Mouse (Mus musculus) urinary bladder, postnatal 4 days (tissue): Measurements from ENCODE around the gene Prkg2.

Experiments
- DNase-seq, 2 experiments: peaks; one replicate each; pipeline ENCODE4 v3.0.0; 2021 to 2022; ENCODE audit warnings: low spot score in 2 of 2

Gene Prkg2

DNA sequence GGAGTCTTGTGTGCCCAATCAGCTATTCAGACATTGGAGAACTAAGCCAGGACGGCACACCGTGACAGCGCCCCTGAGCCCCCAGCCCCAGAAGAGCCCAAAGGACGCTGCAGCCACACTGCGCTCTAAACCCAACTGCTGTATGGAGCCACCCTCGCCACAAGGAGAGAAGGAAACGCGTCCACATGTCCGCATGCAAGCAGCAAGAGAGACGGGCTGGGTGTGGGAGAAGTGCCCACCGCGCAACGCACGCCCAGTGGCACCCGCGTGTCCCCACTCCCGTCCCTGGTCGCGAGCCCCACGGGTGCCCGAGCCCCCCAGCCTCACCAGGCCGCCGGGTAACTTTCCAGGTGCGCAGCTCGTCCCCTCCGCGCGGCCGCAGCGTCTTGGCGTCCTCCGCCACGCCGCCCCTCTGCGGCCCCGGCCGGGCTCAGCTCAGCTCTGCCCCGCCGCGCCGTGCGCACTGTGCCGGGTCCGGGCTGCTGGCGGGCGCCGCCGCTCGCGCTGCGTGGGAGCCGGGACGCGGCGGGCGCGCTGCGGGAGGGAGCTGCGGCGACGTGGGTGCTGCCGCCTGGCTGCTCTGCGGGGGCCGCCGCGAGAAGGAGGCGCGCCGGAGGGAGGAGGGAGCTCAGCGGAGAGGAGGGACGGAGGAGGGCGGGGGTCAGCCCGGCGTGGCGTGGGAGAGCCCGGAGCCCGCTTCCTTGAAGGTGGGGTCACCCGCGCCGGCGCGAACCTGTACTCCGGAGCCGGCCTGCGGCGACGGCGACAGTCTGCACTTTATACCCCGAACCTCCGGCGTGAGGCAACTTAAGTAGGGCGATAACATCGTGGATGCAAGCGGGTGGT, at the start of gene Prkg2:
Prkg2 (minus strand) TSS at position 756 of the 846 bp plus-strand sequence.
- DNase-seq: peak in 1 of 2 experiments; percentile 22

DNA sequence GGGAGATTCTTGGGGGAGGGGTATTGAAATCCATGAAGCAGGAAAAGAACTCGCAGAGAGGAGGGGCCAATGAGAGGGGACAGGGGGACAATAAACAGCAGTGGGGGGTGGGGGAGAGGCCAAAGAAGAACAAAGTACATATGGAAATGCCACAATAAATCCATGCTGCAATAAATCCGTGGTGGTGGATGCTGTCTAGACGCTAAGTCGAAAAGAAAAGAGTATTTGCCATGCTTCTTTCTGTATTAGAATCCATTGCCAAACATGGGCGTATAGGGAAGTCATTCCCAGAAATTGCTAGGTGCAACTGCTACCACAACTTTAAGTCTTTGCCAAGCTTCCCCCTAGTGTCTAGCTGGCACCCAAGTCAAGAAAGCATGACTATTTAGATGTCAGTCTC, 46.8 kb upstream of the Prkg2 start:
- no peak for DNase-seq

DNA sequence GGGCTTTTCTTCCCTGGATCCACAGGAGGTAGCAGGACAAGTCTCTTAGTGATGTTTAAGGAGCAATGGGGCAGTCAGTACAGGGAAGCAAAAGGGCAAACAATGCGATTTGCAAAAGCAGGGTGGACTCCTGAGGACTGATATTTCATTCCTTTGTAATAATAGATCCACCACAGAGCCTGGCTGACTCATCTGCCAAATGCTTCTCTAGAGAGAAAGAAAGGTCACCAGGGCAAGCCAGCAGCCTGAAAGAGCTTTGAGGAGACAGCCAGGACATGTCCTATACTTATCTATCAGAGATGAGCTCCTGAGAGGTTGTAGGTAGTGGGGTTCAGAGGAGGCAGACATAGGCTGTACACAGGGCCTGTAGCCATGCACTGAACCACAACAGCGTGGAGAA, 41.2 kb upstream of the Prkg2 start:
- no peak for DNase-seq

DNA sequence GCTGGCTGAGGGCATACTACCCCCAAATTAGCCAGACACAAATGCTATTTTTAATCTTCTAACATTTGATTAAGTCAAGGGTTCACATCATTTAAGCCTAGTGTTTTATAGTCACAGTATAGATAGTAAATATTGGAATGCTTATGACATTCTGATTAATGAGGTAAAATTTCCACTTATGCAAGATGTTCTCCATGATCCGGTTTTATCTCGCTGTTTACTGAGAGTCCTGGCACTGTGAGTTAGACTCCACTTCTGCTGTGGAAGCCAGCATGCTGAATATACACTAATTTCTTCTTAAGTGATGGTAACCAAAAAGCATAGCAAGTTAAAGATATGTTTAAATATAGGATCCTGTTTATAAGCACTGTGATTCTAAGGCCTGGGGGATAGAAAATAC, 31.2 kb upstream of the Prkg2 start:
- DNase-seq: no peak

DNA sequence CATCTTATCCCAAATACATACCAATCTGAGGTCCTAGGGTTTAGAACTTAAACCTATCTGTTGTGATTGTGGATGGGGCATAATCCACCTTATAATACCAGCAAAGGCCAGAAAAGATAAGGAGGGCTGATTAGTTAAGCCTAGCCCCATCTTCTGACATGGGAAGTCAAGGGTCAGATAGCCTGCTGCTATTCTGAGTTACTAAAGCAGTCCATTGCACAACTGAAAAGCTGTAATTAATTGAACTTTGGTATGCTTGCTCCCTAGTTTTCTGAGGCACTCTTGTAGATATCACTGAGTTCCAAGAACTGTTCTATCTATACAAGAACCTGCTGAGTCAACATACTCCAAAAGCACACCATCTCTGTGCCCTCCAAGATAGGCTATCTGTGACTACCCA, 25.4 kb upstream of the Prkg2 start:
- DNase-seq: no peak

DNA sequence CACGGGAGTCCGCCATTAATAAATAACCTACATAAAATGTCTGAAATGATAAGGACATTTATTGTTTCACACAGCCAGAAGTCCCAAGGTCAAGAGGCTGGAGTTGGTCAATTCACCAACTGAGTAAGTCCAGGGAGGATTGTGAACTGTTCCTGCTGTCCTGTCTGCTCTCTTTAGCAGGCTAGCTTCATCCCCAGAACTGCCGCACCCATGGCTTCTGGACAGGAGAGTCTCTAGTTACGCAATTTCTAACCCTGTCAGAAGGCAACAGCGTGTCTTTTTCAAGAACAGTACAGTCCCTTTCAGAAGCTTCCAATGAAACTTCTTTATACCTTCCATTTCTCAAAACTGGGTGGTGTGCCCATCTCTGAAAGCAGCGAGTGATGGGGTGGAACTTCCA, 1.9 kb upstream of the Prkg2 start:
- DNase-seq: no peak

DNA sequence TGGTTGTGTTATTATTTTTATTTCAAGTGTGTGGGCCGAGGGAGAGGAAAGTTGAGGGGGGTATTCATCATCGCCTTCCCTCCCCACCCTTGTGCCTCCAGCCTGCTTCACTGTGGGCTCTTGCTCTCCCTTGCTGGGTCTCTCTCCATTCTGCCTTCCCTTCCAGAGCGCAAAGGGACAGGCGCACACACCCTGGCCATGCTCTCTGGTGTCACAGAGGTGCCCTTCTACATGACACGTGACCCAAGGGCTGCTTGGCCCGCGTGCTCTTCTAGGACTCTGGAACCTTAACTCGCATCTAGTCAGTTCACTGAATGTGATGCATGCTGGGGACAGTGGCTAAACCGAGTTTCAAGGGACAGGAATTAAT, 276 bp upstream of the Prkg2 start:
- no peak for DNase-seq

DNA sequence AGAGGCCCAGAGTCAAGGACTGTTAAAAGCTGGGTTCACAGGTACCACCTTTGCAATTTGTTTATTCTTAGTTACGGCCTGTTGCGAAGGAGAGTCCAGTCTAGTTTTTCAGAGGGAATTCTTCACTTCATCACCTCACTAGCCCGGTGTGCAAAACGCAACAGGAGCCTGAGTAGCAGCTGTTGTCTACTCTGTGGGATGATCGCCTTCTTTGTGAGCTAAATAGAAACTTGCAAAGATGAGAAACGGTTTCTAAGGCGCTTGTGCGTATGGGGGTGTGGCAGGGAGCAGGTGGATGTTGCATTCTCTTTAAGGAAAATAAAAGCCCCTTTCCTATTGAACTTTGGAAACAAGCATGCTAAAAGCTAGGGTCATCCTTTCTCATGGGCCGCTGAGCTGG, 1.2 kb downstream of the Prkg2 start:
- no peak for DNase-seq

DNA sequence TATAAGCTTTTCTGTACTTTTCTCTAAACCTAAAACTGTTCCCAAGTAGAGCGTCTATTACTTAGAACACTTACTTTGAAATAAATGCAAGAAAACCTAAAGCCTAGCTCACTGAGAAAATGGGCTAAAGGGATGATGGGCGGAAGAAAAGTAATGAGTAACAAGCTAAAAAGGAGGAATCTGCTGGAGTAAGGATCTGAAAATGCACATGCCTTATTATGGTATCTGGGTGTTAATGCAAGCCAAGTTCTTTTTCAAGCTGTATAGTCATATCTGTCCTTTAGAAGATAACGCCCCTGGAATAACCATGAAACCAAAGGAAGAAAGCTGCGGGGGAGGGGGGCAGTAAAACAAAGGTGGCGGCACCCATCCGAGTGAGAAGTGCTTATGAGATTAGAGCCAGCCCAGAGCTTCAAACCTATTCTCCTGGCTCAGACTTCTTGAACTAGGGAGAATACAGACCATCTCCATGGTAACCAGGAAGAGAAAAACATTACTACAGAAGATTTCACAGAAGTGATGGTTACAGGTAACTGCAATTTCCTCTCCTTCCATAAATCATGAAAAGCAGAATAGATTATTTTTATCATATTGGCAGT, 5.5 kb downstream of the Prkg2 start:
- DNase-seq: no peak

DNA sequence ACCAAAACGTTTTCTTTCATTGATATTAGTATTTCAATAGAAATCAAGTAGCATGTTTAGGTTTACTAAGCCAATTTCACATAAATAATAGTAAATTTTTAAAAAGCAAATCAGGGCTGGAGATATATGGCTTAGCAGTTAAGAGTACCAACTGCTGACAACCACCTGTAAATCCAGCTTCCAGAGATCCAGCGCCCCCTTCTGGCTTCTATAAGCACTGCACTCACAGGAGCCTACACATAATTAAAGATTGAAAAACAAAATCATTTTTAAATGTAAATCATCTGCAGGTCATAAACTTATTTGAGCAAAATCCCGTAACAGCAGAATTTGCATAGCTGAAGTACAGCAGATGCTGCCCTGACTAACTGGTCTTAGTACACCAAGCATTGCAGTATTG, 10.8 kb downstream of the Prkg2 start:
- DNase-seq: no peak

DNA sequence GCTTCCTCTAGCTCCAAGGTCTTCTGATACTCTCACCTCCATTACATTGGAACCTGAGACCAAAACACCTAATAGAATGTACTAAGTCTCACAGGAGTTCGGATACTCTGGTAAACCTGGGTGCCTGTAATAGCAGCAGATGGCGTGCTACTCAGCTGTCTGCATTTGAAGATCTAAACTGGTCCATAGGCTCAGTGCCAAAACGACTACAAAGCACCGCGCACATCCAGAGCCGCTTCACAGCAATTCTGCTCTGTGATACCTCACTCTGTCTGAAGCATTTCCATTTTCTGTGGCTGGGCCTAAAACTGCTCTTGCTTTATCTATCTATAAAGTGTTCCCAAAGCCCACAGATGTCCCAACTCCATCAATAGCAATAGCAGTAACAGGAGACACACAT, 17.4 kb downstream of the Prkg2 start:
- no peak for DNase-seq

DNA sequence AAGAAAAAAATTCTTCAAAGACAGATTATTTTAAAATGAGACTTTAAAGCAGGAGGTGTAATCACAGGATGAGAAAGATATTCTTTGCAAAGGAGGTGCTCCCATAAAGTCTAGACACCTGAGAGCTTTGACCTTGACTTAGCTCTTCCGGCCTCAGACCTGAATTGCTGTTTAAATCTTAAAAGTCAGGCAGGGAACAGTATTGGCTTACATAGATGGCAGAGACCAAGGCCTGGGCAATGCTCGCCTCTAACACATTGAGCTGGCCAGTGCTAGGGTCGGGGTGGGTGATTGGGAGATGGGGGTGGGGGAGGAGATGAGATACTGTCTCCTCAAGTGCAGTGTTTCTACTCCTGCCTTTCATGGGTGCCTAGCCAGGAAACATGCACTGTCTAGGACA, 22.0 kb downstream of the Prkg2 start:
- DNase-seq: no peak

DNA sequence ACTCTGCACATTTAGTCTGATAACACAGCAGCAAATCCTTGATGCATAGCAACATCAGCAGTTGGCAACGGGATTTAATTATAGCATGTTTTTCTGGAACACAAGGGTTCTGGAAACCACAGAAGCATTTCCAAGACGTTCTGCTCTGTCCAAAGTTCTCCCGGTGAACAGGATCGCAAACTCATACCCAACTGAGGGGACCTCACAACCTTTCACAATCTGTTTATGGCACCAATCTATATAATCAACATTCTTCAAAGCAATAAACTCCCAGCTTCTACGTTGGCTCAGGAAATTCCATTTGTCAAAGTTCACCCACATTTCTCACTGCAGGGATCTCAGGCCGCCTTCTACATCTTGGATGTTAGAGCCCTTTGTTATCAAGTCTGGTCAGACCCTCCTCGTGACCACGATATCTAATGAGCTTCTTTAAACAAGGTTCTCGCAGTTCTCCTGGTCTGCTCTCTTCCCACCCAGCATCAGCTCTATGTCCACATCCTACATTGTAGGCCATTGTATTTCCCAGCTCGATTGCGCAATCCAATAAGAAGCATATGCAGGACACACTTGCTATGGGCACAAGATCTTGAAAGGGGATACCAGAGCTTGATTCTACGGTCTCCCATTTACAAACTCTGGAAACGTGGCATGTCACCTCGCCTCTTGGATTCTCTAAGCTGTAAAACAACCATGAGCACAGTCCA, 26.6 kb downstream of the Prkg2 start:
- DNase-seq: no peak

DNA sequence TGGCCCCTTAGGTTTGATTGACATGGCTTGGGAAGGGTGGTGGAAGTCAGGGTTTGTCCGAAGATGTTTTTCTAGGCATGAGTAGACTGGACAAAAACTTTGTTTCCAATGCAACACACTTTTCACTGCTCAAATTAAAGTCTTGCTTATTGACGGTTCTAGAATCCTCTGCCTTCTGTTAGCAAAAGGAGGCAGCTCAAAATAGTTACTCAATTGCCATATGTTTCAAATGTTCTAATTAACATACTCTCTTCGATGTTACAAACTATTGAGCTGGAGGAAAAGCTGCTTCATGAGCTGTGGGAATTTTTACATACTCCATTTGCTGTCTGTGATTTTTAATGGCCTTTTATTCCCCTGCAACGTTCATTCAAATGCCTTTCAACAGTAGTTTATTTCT, 39.0 kb downstream of the Prkg2 start:
- no peak for DNase-seq

DNA sequence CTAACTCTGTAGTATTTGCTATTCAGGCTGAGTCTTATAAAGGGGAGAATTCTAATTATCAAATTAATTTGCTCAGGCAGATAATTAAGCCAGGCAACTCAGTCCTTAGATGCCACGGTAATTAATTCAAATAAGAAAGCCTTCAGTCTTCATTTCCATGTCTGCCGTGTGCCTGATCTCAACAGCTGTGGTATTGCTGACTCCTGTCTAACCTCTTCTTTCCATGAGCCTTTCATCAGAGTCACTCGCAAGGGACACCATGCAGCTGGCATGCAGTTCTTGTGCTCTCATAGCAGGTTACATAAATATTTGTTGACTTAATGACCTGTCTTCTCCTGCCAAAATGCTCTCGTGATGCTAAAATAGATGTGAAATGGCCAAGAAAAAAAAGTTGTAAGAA, 41.4 kb downstream of the Prkg2 start:
- no peak for DNase-seq

DNA sequence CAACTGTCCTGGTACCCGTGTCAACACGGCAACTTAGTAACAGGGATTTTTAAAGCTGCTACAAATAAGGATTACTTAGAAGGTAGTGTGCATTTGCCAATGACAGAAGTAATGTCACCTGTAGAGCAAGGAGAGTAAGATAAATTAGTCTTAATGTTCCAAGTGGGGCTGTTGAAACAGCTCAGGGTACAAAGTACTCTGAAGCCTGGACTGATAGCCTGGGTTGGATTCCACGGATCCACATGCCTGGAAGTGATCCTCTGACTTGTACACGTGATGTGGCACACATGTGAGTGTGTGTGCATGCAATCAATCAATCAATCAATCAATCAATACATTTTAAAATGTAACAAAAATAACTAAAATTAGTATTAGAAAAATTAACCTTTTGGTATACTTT, 45.6 kb downstream of the Prkg2 start:
- DNase-seq: no peak

DNA sequence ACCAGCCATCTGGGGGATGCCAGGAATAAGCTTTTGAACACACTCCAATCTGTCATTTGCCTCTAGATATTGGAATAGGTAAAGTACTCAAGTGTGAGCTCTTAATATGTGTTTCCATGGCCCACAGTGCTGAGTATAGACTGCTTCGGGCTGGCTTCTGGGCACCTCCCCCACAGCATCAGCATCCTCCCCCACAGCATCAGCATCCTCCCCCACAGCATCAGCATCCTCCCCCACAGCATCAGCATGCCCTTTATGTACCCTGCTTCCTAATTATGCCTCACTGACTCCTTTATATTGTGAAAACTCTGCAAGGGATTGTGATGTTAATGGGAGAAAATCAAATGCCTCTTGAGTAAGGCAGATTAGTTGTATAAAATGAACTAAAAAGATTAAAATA, 49.5 kb downstream of the Prkg2 start:
- no peak for DNase-seq

DNA sequence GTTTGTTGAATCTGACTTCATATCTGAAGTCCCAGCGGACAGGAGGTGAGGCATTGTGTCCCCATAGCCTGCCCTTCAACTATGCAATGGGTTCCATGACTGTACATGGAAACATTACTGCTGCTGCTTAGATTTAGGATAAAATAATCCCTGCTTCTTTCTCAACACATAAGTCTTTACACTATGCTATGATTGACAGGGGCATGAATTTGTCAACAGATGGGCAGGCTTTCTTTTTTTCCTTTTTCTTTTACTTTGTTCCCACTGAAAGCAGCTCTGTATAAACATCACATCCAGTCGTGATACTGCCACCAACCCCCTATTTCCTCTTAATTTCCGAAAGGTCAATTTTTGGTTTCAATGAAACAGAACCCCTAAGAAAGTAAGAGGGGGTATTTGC, 50.0 kb downstream of the Prkg2 start:
- DNase-seq: no peak

DNA sequence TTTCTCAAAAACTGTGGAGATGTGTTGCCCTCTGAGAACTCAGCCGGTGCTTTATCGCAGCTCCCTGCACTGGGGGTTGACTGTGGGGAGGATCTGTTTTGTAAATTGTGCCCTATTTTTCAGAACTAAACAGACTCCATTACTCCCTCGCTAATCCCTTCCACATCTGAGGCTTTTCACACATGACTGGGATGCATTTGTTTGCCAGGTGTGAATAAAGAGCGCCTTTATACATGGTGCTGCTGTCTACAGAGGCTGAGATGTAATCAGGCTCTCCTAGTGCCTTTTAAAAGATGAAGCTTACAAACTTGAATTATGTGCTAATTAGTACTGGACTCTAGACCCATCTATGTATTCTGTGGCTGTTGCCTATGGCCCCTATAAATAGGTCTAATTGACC, 50.7 kb downstream of the Prkg2 start:
- no peak for DNase-seq

DNA sequence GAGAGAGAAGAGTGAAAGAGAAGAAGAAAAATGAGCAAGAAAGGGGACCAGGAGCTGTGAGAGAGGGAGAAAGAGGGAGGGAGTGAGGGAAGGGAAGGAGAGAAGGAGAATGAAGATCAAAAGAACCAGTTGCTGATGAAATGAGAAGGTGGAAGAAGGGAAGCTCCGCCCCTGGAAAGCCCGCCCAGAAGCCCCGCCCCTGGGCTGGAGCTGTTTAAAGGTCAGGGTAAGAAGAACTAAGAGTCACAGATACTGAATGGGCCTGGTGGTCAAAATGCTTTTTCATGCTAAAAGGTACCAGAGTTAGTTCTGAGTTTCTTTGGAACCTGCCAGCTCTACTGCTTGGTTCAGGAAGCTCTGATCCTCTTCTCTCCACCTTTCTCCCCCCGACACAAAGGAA, 51.1 kb downstream of the Prkg2 start:
- DNase-seq: no peak

DNA sequence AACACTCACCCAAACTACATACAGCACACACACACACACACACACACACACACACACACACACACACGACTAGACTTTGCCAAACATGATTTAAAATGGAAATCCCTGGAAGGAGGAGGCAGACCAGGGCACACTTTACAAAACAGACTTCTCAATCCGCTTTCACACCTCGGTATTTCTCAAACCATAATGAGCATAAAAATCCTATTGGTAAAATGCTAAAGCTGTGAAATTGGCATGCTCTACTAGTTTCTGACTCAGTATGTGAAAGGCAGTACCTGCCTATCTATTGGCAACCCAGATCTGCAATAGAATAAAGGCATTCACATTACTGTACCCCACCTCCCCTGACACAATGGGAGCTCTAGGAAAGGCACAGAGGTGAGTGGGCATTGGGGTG, 52.1 kb downstream of the Prkg2 start:
- no peak for DNase-seq

DNA sequence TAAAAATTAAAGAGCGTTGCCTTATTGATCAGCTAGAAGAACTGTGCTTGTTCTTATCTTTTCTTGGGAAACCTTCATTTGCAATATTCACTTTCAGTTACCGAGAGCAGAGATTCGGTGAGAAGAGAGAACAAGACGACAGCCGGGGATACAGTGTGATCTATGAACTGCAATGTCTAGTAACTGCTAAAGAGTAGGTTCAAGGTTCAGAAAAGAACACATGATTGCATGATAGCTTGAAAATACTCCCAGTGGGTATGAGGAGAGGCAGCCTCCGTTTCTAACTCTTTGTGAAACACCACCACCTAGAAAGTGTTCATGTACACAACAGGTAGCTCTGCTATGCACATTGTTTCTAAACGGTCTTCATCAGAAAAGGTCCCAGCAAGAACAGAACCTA, 55.8 kb downstream of the Prkg2 start:
- DNase-seq: no peak

DNA sequence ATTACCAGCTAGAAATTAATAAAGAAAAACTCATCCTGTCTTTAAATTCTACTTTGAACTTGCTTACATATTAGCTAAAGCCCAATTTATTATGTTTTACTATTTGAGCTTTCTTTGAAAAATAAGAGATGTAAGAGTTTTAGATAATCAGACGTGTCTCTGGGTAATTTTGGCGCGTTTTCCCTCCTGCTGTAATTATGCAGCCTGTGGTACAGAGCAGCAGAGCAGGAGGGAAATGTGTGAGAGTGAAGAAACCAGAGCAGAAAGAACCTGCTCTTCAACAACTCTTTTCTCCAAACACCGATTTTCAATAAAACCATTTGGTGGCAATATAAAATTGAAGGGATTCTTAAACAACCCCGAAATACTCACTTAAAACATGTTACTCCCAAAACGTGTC, 58.8 kb downstream of the Prkg2 start:
- no peak for DNase-seq
